Mouse (Mus musculus): ENCODE measurements at regions not wholly inside any gene's neighbourhood (a gene's known extent, or its start where the extent isn't known, plus 50 kb on each side); places are given as distances from the start of the nearest gene placed in this dataset.

GRCm38 (mm10) chr10:99384851-99385250, 121.8 kb downstream of the Dusp6 start:
- TF ChIP-seq CEBPB (IDR thresholded peaks at IDR 0.05; ENCODE audit: low read depth) (no peak), MYOG (IDR thresholded peaks at IDR 0.05; ENCODE audit: control insufficient read depth, extremely low read depth, insufficient read length) (no peak)
- Histone ChIP-seq H3ac (ENCODE audit: control insufficient read depth, insufficient read length, low read depth) (no peak overlapping the region), H3K79me3 (ENCODE audit: low read depth) (no peaks in the 10 kb centered on the region), H3K27me3 (ENCODE audit: control insufficient read depth, insufficient read depth, insufficient read length) (no peaks in the 10 kb centered on the region), H3K79me2 (ENCODE audit: control insufficient read depth, insufficient read depth) (no peaks in the 10 kb centered on the region), H3K4me3 (ENCODE audit: insufficient read depth, poor library complexity, severe bottlenecking) (no peak overlapping the region), H3K36me3 (ENCODE audit: control insufficient read depth, insufficient read depth) (no peaks in the 10 kb centered on the region)

- no peak overlapping the region for H3ac ChIP-seq (ENCODE audit: control insufficient read depth, insufficient read length, low read depth)
Observed at GRCm38 (mm10) chr10:99385854-99386253, 122.8 kb downstream of the Dusp6 start.

GRCm38 (mm10) chr10:99388526-99388925, 125.5 kb downstream of the Dusp6 start:
- H3K27me3 ChIP-seq (ENCODE audit: control insufficient read depth, insufficient read depth, insufficient read length) = no peaks in the 10 kb centered on the region
- TF ChIP-seq MYOG (IDR thresholded peaks at IDR 0.05; ENCODE audit: control insufficient read depth, extremely low read depth, insufficient read length) (no peak), CTCF (IDR thresholded peaks at IDR 0.05; ENCODE audit: control insufficient read depth, insufficient read depth, insufficient read length) (no peak), CEBPB (IDR thresholded peaks at IDR 0.05; ENCODE audit: low read depth) (no peak), FOSL1 (IDR thresholded peaks at IDR 0.05; ENCODE audit: insufficient read depth, low read length, poor library complexity, severe bottlenecking) (no peak), MAX (IDR thresholded peaks at IDR 0.05) (no peak), MYOD1 (IDR thresholded peaks at IDR 0.05; ENCODE audit: control insufficient read depth, insufficient read length, low read depth) (no peak), USF1 (IDR thresholded peaks at IDR 0.05; ENCODE audit: low read depth) (no peak)
- no peaks in the 10 kb centered on the region for H3K79me3 ChIP-seq (ENCODE audit: low read depth)
- no peak overlapping the region for H3K4me3 ChIP-seq (ENCODE audit: insufficient read depth, poor library complexity, severe bottlenecking)
- H3K36me3 ChIP-seq (ENCODE audit: control insufficient read depth, insufficient read depth) = no peaks in the 10 kb centered on the region
- no peaks in the 10 kb centered on the region for H3K79me2 ChIP-seq (ENCODE audit: control insufficient read depth, insufficient read depth)
- no peak overlapping the region for H3ac ChIP-seq (ENCODE audit: control insufficient read depth, insufficient read length, low read depth)

More at GRCm38 (mm10) chr10:99385854-99386253, 122.8 kb downstream of the Dusp6 start:
- H3K27me3 ChIP-seq (ENCODE audit: control insufficient read depth, insufficient read depth, insufficient read length) = no peaks in the 10 kb centered on the region
- H3K79me3 ChIP-seq (ENCODE audit: low read depth) = no peaks in the 10 kb centered on the region
- no peaks in the 10 kb centered on the region for H3K79me2 ChIP-seq (ENCODE audit: control insufficient read depth, insufficient read depth)
- TF ChIP-seq MAX (IDR thresholded peaks at IDR 0.05) (no peak), MYOD1 (IDR thresholded peaks at IDR 0.05; ENCODE audit: control insufficient read depth, insufficient read length, low read depth) (no peak), MYOG (IDR thresholded peaks at IDR 0.05; ENCODE audit: control insufficient read depth, extremely low read depth, insufficient read length) (no peak), USF1 (IDR thresholded peaks at IDR 0.05; ENCODE audit: low read depth) (no peak), CEBPB (IDR thresholded peaks at IDR 0.05; ENCODE audit: low read depth) (no peak), CTCF (IDR thresholded peaks at IDR 0.05; ENCODE audit: control insufficient read depth, insufficient read depth, insufficient read length) (no peak), FOSL1 (IDR thresholded peaks at IDR 0.05; ENCODE audit: insufficient read depth, low read length, poor library complexity, severe bottlenecking) (no peak)
- no peak overlapping the region for H3K4me3 ChIP-seq (ENCODE audit: insufficient read depth, poor library complexity, severe bottlenecking)
- no peaks in the 10 kb centered on the region for H3K36me3 ChIP-seq (ENCODE audit: control insufficient read depth, insufficient read depth)

- H3ac ChIP-seq (ENCODE audit: control insufficient read depth, insufficient read length, low read depth) = no peak overlapping the region
- no peaks in the 10 kb centered on the region for H3K79me3 ChIP-seq (ENCODE audit: low read depth)
- no peak overlapping the region for H3K4me3 ChIP-seq (ENCODE audit: insufficient read depth, poor library complexity, severe bottlenecking)
- H3K27me3 ChIP-seq (ENCODE audit: control insufficient read depth, insufficient read depth, insufficient read length) = no peaks in the 10 kb centered on the region
- no peak for TF ChIP-seq MYOG (IDR thresholded peaks at IDR 0.05; ENCODE audit: control insufficient read depth, extremely low read depth, insufficient read length)
- H3K79me2 ChIP-seq (ENCODE audit: control insufficient read depth, insufficient read depth) = no peaks in the 10 kb centered on the region
- H3K36me3 ChIP-seq (ENCODE audit: control insufficient read depth, insufficient read depth) = no peaks in the 10 kb centered on the region
Observed at GRCm38 (mm10) chr10:99388986-99389385, 126.0 kb downstream of the Dusp6 start.

- Histone ChIP-seq H3K79me3 (ENCODE audit: low read depth) (no peaks in the 10 kb centered on the region), H3K36me3 (ENCODE audit: control insufficient read depth, insufficient read depth) (no peaks in the 10 kb centered on the region), H3K27me3 (ENCODE audit: control insufficient read depth, insufficient read depth, insufficient read length) (no peaks in the 10 kb centered on the region), H3K4me3 (ENCODE audit: insufficient read depth, poor library complexity, severe bottlenecking) (no peak overlapping the region), H3K79me2 (ENCODE audit: control insufficient read depth, insufficient read depth) (no peaks in the 10 kb centered on the region), H3ac (ENCODE audit: control insufficient read depth, insufficient read length, low read depth) (no peak overlapping the region)
- no peak for TF ChIP-seq USF1 (IDR thresholded peaks at IDR 0.05; ENCODE audit: low read depth)
- TF ChIP-seq CEBPB (IDR thresholded peaks at IDR 0.05; ENCODE audit: low read depth) = no peak
- TF ChIP-seq FOSL1 (IDR thresholded peaks at IDR 0.05; ENCODE audit: insufficient read depth, low read length, poor library complexity, severe bottlenecking) = no peak
Observed at GRCm38 (mm10) chr10:99390609-99391183, 127.7 kb downstream of the Dusp6 start.

GRCm38 (mm10) chr10:99391725-99392124, 128.7 kb downstream of the Dusp6 start:
- TF ChIP-seq MYOG (IDR thresholded peaks at IDR 0.05; ENCODE audit: control insufficient read depth, extremely low read depth, insufficient read length) = no peak
- TF ChIP-seq USF1 (IDR thresholded peaks at IDR 0.05; ENCODE audit: low read depth) = no peak
- TF ChIP-seq CTCF (IDR thresholded peaks at IDR 0.05; ENCODE audit: control insufficient read depth, insufficient read depth, insufficient read length) = no peak
- no peak for TF ChIP-seq FOSL1 (IDR thresholded peaks at IDR 0.05; ENCODE audit: insufficient read depth, low read length, poor library complexity, severe bottlenecking)
- no peak for TF ChIP-seq MYOD1 (IDR thresholded peaks at IDR 0.05; ENCODE audit: control insufficient read depth, insufficient read length, low read depth)
- TF ChIP-seq CEBPB (IDR thresholded peaks at IDR 0.05; ENCODE audit: low read depth) = peak; percentile 21
- TF ChIP-seq MAX (IDR thresholded peaks at IDR 0.05) = no peak
- Histone ChIP-seq H3K36me3 (ENCODE audit: control insufficient read depth, insufficient read depth) (no peaks in the 10 kb centered on the region), H3K79me3 (ENCODE audit: low read depth) (no peaks in the 10 kb centered on the region), H3ac (ENCODE audit: control insufficient read depth, insufficient read length, low read depth) (no peak overlapping the region), H3K27me3 (ENCODE audit: control insufficient read depth, insufficient read depth, insufficient read length) (no peaks in the 10 kb centered on the region), H3K4me3 (ENCODE audit: insufficient read depth, poor library complexity, severe bottlenecking) (no peak overlapping the region), H3K79me2 (ENCODE audit: control insufficient read depth, insufficient read depth) (no peaks in the 10 kb centered on the region)
